Mouse (Mus musculus) monocyte, adult 5-6 weeks (primary cell): ENCODE data around the gene Evx1. TPM values are rescaled to one million over a fixed set of nuclear protein-coding genes. Genes with fewer than 3 reads are reported as not detected.
"Not testable (repeated sequence)": the region's sequence is repeated elsewhere in the genome, so short reads cannot be mapped to it uniquely, and the experiment has no call there.

Experiments used
- ATAC-seq: fragments of 153-309, 156-312 bp; replicated peaks from 2 replicates; pipeline ENCODE4 v1.8.0; 2017; ENCODE audit warnings: mild to moderate bottlenecking; ENCODE audit not compliant: low TSS enrichment, insufficient number of reproducible peaks, severe bottlenecking, poor library complexity, low FRiP score
- total RNA-seq: library from RNA; stranded (forward); fragments of 200-1000, 200-491, 200-594 nt; gene quantifications from 3 replicates; pipeline ENCODE4 v1.2.3, GENCODE M21; 2017

Gene Evx1
- total RNA-seq, 1 experiment from 2014 or later: not detected

DNA sequence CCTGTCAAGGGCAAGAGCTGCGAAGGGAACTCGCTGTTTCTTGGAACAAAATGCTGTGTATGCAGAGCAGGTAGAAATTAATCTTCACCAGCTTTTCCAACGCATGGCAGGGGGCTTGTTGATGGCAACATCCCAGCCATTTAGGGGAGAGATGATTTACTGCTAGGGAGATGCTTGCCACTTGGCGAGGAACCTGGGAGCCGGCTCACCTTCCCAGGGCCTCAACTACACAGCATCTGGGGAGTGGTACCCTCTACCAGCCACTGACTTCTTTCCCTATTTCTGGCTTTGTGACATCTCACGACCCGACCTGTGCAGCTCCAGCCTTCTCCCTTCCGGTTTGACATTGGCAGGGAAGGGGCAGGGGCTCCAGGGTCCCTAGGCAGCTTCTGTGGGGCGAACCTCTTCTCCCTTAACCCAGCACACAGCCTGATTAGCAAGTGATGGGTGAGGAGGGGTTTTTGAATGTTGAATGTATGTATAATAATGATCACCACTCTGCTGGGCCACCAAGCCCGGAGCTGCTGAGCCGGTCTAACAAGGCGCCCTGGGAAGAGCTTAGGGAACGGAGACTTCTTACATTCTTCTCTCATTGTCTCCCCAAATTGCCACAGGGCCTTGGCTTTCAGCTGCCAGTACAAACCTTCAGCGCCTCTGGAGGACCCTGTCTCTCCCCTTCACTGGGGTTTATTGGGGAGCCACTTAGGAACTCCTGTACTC is 4.3 kb downstream of the Evx1 start:
- ATAC-seq: no peak

GRCm38 (mm10) chr6:52318271-52318670 is 5.0 kb downstream of the Evx1 start:
- no peak for ATAC-seq

- no peak for ATAC-seq
Observed at GRCm38 (mm10) chr6:52319956-52320690, 6.8 kb downstream of the Evx1 start.

- no peak for ATAC-seq
Observed at GRCm38 (mm10) chr6:52320966-52321825, 7.9 kb downstream of the Evx1 start.

GRCm38 (mm10) chr6:52321826-52322315 is 8.6 kb downstream of the Evx1 start:
- no peak for ATAC-seq

GRCm38 (mm10) chr6:52322721-52323215 is 9.5 kb downstream of the Evx1 start:
- ATAC-seq: no peak

GRCm38 (mm10) chr6:52323292-52323691 is 10.0 kb downstream of the Evx1 start:
- no peak for ATAC-seq

GRCm38 (mm10) chr6:52324061-52324460 is 10.8 kb downstream of the Evx1 start:
- no peak for ATAC-seq

DNA sequence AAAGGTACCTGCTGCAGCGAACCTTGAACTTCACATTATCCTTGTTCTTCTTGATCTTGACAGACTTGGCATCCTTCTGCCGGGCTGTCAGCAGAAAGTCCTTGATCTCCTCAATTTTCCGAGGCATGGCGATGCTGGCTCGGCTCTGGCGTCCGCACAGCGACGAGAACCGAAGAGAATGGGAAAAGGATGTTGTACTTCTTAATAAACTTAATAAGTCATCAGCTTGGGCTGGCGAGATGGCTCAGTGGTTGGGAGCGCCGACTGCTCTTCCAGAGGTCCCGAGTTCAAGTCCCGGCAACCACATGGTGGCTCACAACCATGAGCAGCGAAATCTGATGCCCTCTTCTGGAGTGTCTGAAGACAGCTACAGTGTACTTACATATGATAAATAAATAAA is 33.5 kb downstream of the Evx1 start:
- not testable (repeated sequence) for ATAC-seq

DNA sequence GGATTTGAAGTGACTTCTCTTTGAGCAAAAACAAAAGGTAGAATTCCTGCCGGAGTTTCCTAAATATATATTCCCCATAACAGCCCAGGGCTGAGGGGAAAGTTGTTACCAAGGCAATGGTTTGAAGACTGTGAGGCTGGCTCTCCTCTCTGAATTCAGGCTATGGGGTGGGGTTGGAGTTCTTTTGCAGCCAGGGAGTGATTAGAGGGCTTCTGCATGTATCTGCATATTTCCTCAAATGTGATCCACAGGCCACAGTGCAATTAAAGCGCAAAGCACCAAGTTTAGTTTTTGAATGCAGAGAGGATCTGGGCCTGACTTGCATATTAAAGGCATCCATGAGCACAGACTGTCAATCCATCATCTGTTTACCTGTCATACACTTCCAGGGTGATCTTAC is 52.7 kb downstream of the Evx1 start:
- ATAC-seq: no peak

DNA sequence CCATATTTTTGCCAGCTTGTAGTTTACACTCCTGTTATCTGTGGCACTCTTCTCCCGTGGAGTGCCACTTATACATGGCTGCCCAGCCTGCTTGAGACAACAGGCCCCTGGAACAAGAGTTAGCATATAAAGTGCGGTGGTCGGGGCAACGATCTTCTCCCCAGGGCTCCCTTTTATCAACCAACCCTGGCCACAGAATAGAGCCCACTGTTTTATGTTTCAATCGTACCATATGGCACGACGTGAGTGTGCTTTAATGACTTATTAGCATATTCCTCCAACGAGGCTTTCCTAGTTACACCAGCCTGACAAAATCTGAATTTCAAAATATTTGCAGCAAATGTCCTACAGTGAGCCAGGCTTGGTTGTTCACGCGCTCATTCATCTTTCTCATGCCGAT is 53.2 kb downstream of the Evx1 start:
- no peak for ATAC-seq

GRCm38 (mm10) chr6:52367067-52367466 is 53.8 kb downstream of the Evx1 start:
- ATAC-seq: no peak

Other genes with a start within 250 kb of the Evx1 start
- gene Hoxa1, start 155.2 kb upstream of the Evx1 start, total RNA-seq: not detected in 3 replicates
- not detected in 3 replicates for gene Hoxa2, start 148.7 kb upstream of the Evx1 start, total RNA-seq
- not detected in 3 replicates for gene 5730596B20Rik, start 136.0 kb upstream of the Evx1 start, total RNA-seq
- not detected in 3 replicates for gene Hoxa4, start 121.7 kb upstream of the Evx1 start, total RNA-seq
- 0.39 TPM in 1 of 3 replicates, not detected in the others for gene Hoxa5, start 108.9 kb upstream of the Evx1 start, total RNA-seq
- gene Hoxa6, start 104.8 kb upstream of the Evx1 start, total RNA-seq: not detected in 3 replicates
- gene Hoxa3, start 100.2 kb upstream of the Evx1 start, total RNA-seq: 0.29 TPM in 1 of 3 replicates, not detected in the others
- 5.6 TPM in 1 of 3 replicates, not detected in the others for gene Gm28308, start 100.2 kb upstream of the Evx1 start, total RNA-seq
- not detected in 3 replicates for gene Hoxa7, start 91.6 kb upstream of the Evx1 start, total RNA-seq
- 0.29 TPM in 1 of 3 replicates, not detected in the others for gene Hoxa9, start 82.4 kb upstream of the Evx1 start, total RNA-seq
- 2.5 TPM in 1 of 3 replicates, not detected in the others for gene Hoxa10, start 72.6 kb upstream of the Evx1 start, total RNA-seq
- gene Hoxa11, start 67.7 kb upstream of the Evx1 start, total RNA-seq: not detected in 3 replicates
- gene Hoxa13, start 52.6 kb upstream of the Evx1 start, total RNA-seq: not detected in 3 replicates